Comparison of ENCODE assay signal across 29 mouse cellular contexts in genomic region chr8:120201351-120201750, GRCm38 (mm10). TPM values are rescaled to one million over a fixed set of nuclear protein-coding genes. Genes with fewer than 3 reads are reported as not detected.
"Had no signal": no experiment of that assay in that cellular context is flagged by ENCODE, and none has a peak within 500 bp of the region (broad histone marks: within the 10 kb centered on the region; RNA-seq: fewer than 3 reads in every experiment).

No protein-coding gene starts in this region.

- H3K36me3 ChIP-seq: heart, embryonic 12.5 days; hindbrain, embryonic 10.5 days; hindbrain, embryonic 12.5 days; kidney, embryonic 15.5 days; limb, embryonic 13.5 days; limb, embryonic 15.5 days had no signal

- DNase-seq: gastrocnemius, adult 2 months; gastrocnemius, postnatal 10 days; gastrocnemius, postnatal 25 days; heart, adult 2 months; heart, postnatal 10 days; heart, postnatal 4 days; kidney, adult 11 months; kidney, adult 2 months; kidney, adult 9 months; kidney, postnatal 14 days; kidney, postnatal 36 days; layer of hippocampus, adult 9-11 months; layer of hippocampus, postnatal 36 days; left cerebral cortex, postnatal 4 days had no signal

- H3K27ac ChIP-seq: gastrocnemius, adult 2 months; heart, adult 2 months; hindbrain, embryonic 10.5 days; hindbrain, embryonic 12.5 days; hindbrain, embryonic 14.5 days; kidney, embryonic 15.5 days; kidney, postnatal 0 days; limb, embryonic 13.5 days; limb, embryonic 15.5 days had no signal

- H3K4me3 ChIP-seq: gastrocnemius, adult 2 months; heart, adult 2 months; heart, embryonic 12.5 days; hindbrain, embryonic 10.5 days; hindbrain, embryonic 12.5 days; kidney, embryonic 15.5 days; limb, embryonic 13.5 days; limb, embryonic 15.5 days had no signal

- ATAC-seq: hindbrain, embryonic 16.5 days; intestine, embryonic 16.5 days had no signal

- H3K27me3 ChIP-seq: heart, embryonic 12.5 days; kidney, embryonic 15.5 days; limb, embryonic 13.5 days; limb, embryonic 15.5 days had no signal

- H3K9me3 ChIP-seq: limb, embryonic 15.5 days had no signal

- H3K4me2 ChIP-seq: heart, embryonic 12.5 days; hindbrain, embryonic 12.5 days; hindbrain, embryonic 14.5 days; kidney, embryonic 15.5 days; limb, embryonic 13.5 days; limb, embryonic 15.5 days had no signal

- H3K9ac ChIP-seq: heart, embryonic 12.5 days; hindbrain, embryonic 12.5 days; hindbrain, embryonic 14.5 days; kidney, embryonic 15.5 days; limb, embryonic 13.5 days; limb, embryonic 15.5 days had no signal

- H3K4me1 ChIP-seq: hindbrain, embryonic 12.5 days had no signal

RNA-seq across cellular contexts. Expression of gene Fam92b, which starts 24.1 kb away (rescaled TPM):
- total RNA-seq: gastrocnemius, adult 2 months; gastrocnemius, postnatal 10 days; gastrocnemius, postnatal 25 days; gastrocnemius, postnatal 4 days; granulocyte monocyte progenitor cell, adult 5-6 weeks; heart, adult 2 months; heart, postnatal 10 days; heart, postnatal 25 days; heart, postnatal 4 days; left cerebral cortex, postnatal 4 days; liver, adult 2 months had no signal
- polyA plus RNA-seq: heart, embryonic 12.5 days; heart, embryonic 14.5 days; kidney, adult 2 months; kidney, postnatal 0 days; limb, embryonic 13.5 days; limb, embryonic 15.5 days; liver, adult 2 months had no signal
